Mouse (Mus musculus) heart, postnatal 36 days (tissue): Measurements from ENCODE around the gene Slc16a13. TPM values are rescaled to one million over a fixed set of nuclear protein-coding genes. Genes with fewer than 3 reads are reported as not detected.

Source experiments
- DNase-seq, 2 experiments: peaks; one replicate each; pipeline ENCODE4 v3.0.0; 2021 to 2022
- intact Hi-C: fragments of 180-260 bp; cut with DNase I; formaldehyde crosslinking; loops from one replicate; pipeline ENCODE4 v1.15.1; 2025
- total RNA-seq, 2 experiments: library from RNA; stranded (reverse); gene quantifications; 2 replicates each; pipeline ENCODE4 v1.2.3; 2021

Gene Slc16a13
- total RNA-seq, 2 experiments from 2014 or later: 3.3 to 3.9 TPM

GRCm38 (mm10) chr11:70214191-70214855 lies 6.5 kb downstream of the Slc16a13 start:
- intact Hi-C loops: loop anchor here (10.0 kb wide), 1 partner anchor 280 kb away; the partner anchor contains the start of gene Ybx2
- DNase-seq: peak in 1 of 2 experiments; percentile 56

- intact Hi-C loops: loop anchor here (1.0 to 10.0 kb wide), 2 partner anchors 138 to 279 kb away; partner anchors contain the start of gene Ybx2
- DNase-seq: no peak
Measured at GRCm38 (mm10) chr11:70213736-70214135, 7.1 kb downstream of the Slc16a13 start.

GRCm38 (mm10) chr11:70212896-70213295 lies 8.0 kb downstream of the Slc16a13 start:
- intact Hi-C loops: loop anchor here (1.0 to 10.0 kb wide), 2 partner anchors 138 to 278 kb away; partner anchors contain the start of gene Ybx2
- peak; percentile 69 to 70 for DNase-seq

- intact Hi-C loops: loop anchor here (10.0 kb wide), 1 partner anchor 278 kb away; the partner anchor contains the start of gene Ybx2
- no peak for DNase-seq
Measured at GRCm38 (mm10) chr11:70212423-70212822, 8.4 kb downstream of the Slc16a13 start, which contains the start of gene Slc16a11. Gene Slc16a11, plus strand, starts transcription at chr11:70212752.

GRCm38 (mm10) chr11:70211972-70212371 lies 8.9 kb downstream of the Slc16a13 start:
- intact Hi-C loops: loop anchor here (10.0 kb wide), 1 partner anchor 277 kb away; the partner anchor contains the start of gene Ybx2
- no peak for DNase-seq

GRCm38 (mm10) chr11:70210681-70211080 lies 10.2 kb downstream of the Slc16a13 start:
- DNase-seq: no peak
- intact Hi-C loops: loop anchor here (10.0 kb wide), 1 partner anchor 276 kb away; the partner anchor contains the start of gene Ybx2

GRCm38 (mm10) chr11:70208778-70209388 lies 12.0 kb downstream of the Slc16a13 start:
- DNase-seq: no peak
- intact Hi-C loops: no loop called here

GRCm38 (mm10) chr11:70207283-70207682 lies 13.6 kb downstream of the Slc16a13 start:
- intact Hi-C loops: no loop called here
- no peak for DNase-seq

GRCm38 (mm10) chr11:70206801-70207200 lies 14.1 kb downstream of the Slc16a13 start:
- DNase-seq: no peak

GRCm38 (mm10) chr11:70201691-70202090 lies 19.2 kb downstream of the Slc16a13 start:
- peak; percentile 78 to 88 for DNase-seq
- intact Hi-C loops: loop anchor here (1.0 kb wide), 2 partner anchors 126 to 146 kb away; no protein-coding TSS in a partner anchor

More at GRCm38 (mm10) chr11:70206801-70207200, 14.1 kb downstream of the Slc16a13 start:
- intact Hi-C loops: no loop called here

GRCm38 (mm10) chr11:70200036-70200608 lies 20.7 kb downstream of the Slc16a13 start:
- no peak for DNase-seq
- intact Hi-C loops: no loop called here

- intact Hi-C loops: no loop called here
- DNase-seq: no peak
Measured at GRCm38 (mm10) chr11:70199107-70199506, 21.8 kb downstream of the Slc16a13 start.

- DNase-seq: no peak
- intact Hi-C loops: no loop called here
Measured at GRCm38 (mm10) chr11:70198332-70198731, 22.5 kb downstream of the Slc16a13 start.

- no peak for DNase-seq
Measured at GRCm38 (mm10) chr11:70193354-70194285, 27.2 kb downstream of the Slc16a13 start.

GRCm38 (mm10) chr11:70192157-70192556 lies 28.7 kb downstream of the Slc16a13 start:
- no peak for DNase-seq
- intact Hi-C loops: no loop called here

More at GRCm38 (mm10) chr11:70193354-70194285, 27.2 kb downstream of the Slc16a13 start:
- intact Hi-C loops: no loop called here

- DNase-seq: no peak
- intact Hi-C loops: no loop called here
Measured at GRCm38 (mm10) chr11:70191188-70191587, 29.7 kb downstream of the Slc16a13 start.

GRCm38 (mm10) chr11:70189319-70190134 lies 31.3 kb downstream of the Slc16a13 start:
- intact Hi-C loops: no loop called here
- DNase-seq: no peak

GRCm38 (mm10) chr11:70185120-70185519 lies 35.7 kb downstream of the Slc16a13 start:
- intact Hi-C loops: no loop called here
- DNase-seq: no peak

GRCm38 (mm10) chr11:70180496-70180895 lies 40.4 kb downstream of the Slc16a13 start:
- no peak for DNase-seq
- intact Hi-C loops: no loop called here
